Mouse (Mus musculus): ENCODE results near the gene Sh3kbp1.

DNA sequence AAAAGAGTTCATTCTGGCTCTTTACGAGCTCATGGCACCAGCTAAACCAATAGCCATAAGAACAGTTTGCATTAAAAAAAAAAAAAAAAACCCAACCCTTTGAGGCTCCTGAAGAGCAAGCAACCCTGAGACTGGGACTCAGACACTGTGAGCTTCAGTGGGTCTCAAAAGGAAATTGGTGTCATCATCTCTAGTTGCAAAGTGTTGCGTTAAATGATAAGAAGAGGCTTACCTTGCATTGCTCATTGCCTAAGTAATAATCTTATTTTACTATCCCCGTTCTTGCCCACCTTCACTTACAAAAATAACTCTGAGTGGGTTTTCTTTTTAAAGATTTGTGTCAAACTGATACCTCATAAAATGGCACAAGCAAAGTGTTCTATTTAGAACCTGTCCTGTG, 21.5 kb downstream of the Sh3kbp1 start:
- TF ChIP-seq EP300 (IDR thresholded peaks at IDR 0.05) (no peak), CTCF (IDR thresholded peaks at IDR 0.05) (no peak)
